Mouse (Mus musculus): ENCODE results near the gene Cr1l. TPM values are rescaled to one million over a fixed set of nuclear protein-coding genes. Genes with fewer than 3 reads are reported as not detected.

Gene Cr1l
- total RNA-seq (2014; rRNA removed): 56.5 and 62.1 TPM in 2 replicates
- polyA plus RNA-seq (2015; fragmentation: Nextera tagmentation; extraction: Ambion mirVana): 42.9 and 44.5 TPM in 2 replicates

- ATAC-seq (peak; percentile 99), DNase-seq (peak; percentile 93)
- Histone ChIP-seq H3K36me3 (ENCODE audit: insufficient read depth) (no peaks in the 10 kb centered on the region), H3K4me3 (ENCODE audit: low read depth, low read length) (peak within 1 kb of the TSS; percentile 55), H3K27me3 (ENCODE audit: insufficient read depth, low read length) (no peaks in the 10 kb centered on the region), H3K4me1 (ENCODE audit: insufficient read depth) (0 out of 2 replicates have a peak, but pooled peaks cover 6% of the 10 kb centered on the region), H3K4me2 (ENCODE audit: low read depth) (peak within 1 kb of the TSS; percentile 52), H3K9me3 (ENCODE audit: low read length) (no peaks in the 10 kb centered on the region), H3K27ac (ENCODE audit: low read depth, low read length) (peak within 1 kb of the TSS; percentile 95), H3K9ac (peak within 1 kb of the TSS; percentile 83)
- under 1% methylated on average over 31 of the region's 31 CpGs for WGBS
- peak; percentile 85 for TF ChIP-seq CTCF (IDR thresholded peaks at IDR 0.05; ENCODE audit: low read depth)
Measured at GRCm38 (mm10) chr1:195130953-195131674, at the start of gene Cr1l. Cr1l (minus strand) TSS chr1:195131586.

GRCm38 (mm10) chr1:195175980-195176931 lies 44.9 kb upstream of the Cr1l start, which contains the start of gene Cr2:
Cr2 (minus strand) TSS chr1:195176716.
- Histone ChIP-seq H3K27me3 (ENCODE audit: insufficient read depth, low read length) (no peaks in the 10 kb centered on the region), H3K27ac (ENCODE audit: low read depth, low read length) (no peak within 1 kb of the TSS), H3K9ac (peak within 1 kb of the TSS; percentile 43), H3K4me3 (ENCODE audit: low read depth, low read length) (peak within 1 kb of the TSS; percentile 36), H3K4me1 (ENCODE audit: insufficient read depth) (no peaks in the 10 kb centered on the region), H3K9me3 (ENCODE audit: low read length) (no peaks in the 10 kb centered on the region), H3K4me2 (ENCODE audit: low read depth) (peak within 1 kb of the TSS; percentile 59), H3K36me3 (ENCODE audit: insufficient read depth) (no peaks in the 10 kb centered on the region)
- DNase-seq (peak; percentile 77), ATAC-seq (peak; percentile 100)
- TF ChIP-seq CTCF (IDR thresholded peaks at IDR 0.05; ENCODE audit: low read depth): peak; percentile 66
- WGBS: 8% methylated on average over 20 of the region's 20 CpGs

GRCm38 (mm10) chr1:195164996-195165755 lies 33.8 kb upstream of the Cr1l start:
- Histone ChIP-seq H3K4me1 (ENCODE audit: insufficient read depth) (no peaks in the 10 kb centered on the region), H3K9me3 (ENCODE audit: low read length) (no peaks in the 10 kb centered on the region), H3K4me2 (ENCODE audit: low read depth) (no peak overlapping the region), H3K4me3 (ENCODE audit: low read depth, low read length) (no peak overlapping the region), H3K36me3 (ENCODE audit: insufficient read depth) (no peaks in the 10 kb centered on the region), H3K27me3 (ENCODE audit: insufficient read depth, low read length) (no peaks in the 10 kb centered on the region), H3K9ac (no peak overlapping the region), H3K27ac (ENCODE audit: low read depth, low read length) (no peak overlapping the region)
- whole genome bisulfite sequencing: 85% methylated on average over 9 of the region's 9 CpGs
- DNase-seq: no peak
- no peak for ATAC-seq
- TF ChIP-seq CTCF (IDR thresholded peaks at IDR 0.05; ENCODE audit: low read depth): no peak

GRCm38 (mm10) chr1:195132070-195132469 lies 684 bp upstream of the Cr1l start:
- DNase-seq: peak; percentile 17
- no peak for ATAC-seq
- peak overlapping the region; percentile 95; the same call in 1 of the 2 replicates for H3K27ac ChIP-seq (ENCODE audit: low read depth, low read length)

GRCm38 (mm10) chr1:195131675-195132015 lies 259 bp upstream of the Cr1l start:
- no peaks in the 10 kb centered on the region for H3K27me3 ChIP-seq (ENCODE audit: insufficient read depth, low read length)
- 22% methylated on average over 4 of the region's 4 CpGs for WGBS
- 0 out of 2 replicates have a peak, but pooled peaks cover 6% of the 10 kb centered on the region for H3K4me1 ChIP-seq (ENCODE audit: insufficient read depth)
- no peaks in the 10 kb centered on the region for H3K36me3 ChIP-seq (ENCODE audit: insufficient read depth)
- H3K27ac ChIP-seq (ENCODE audit: low read depth, low read length): peak overlapping the region; percentile 95
- ATAC-seq: no peak
- peak overlapping the region; percentile 52 for H3K4me2 ChIP-seq (ENCODE audit: low read depth)
- peak overlapping the region; percentile 55 for H3K4me3 ChIP-seq (ENCODE audit: low read depth, low read length)
- no peak for DNase-seq
- no peak for TF ChIP-seq CTCF (IDR thresholded peaks at IDR 0.05; ENCODE audit: low read depth)
- no peaks in the 10 kb centered on the region for H3K9me3 ChIP-seq (ENCODE audit: low read length)
- H3K9ac ChIP-seq: peak overlapping the region; percentile 83

More at GRCm38 (mm10) chr1:195132070-195132469, 684 bp upstream of the Cr1l start:
- Histone ChIP-seq H3K9me3 (ENCODE audit: low read length) (no peaks in the 10 kb centered on the region), H3K9ac (no peak overlapping the region), H3K4me2 (ENCODE audit: low read depth) (peak overlapping the region; percentile 52), H3K4me1 (ENCODE audit: insufficient read depth) (0 out of 2 replicates have a peak, but pooled peaks cover 6% of the 10 kb centered on the region), H3K36me3 (ENCODE audit: insufficient read depth) (no peaks in the 10 kb centered on the region), H3K4me3 (ENCODE audit: low read depth, low read length) (peak overlapping the region; percentile 55; the same call in 1 of the 2 replicates), H3K27me3 (ENCODE audit: insufficient read depth, low read length) (no peaks in the 10 kb centered on the region)
- TF ChIP-seq CTCF (IDR thresholded peaks at IDR 0.05; ENCODE audit: low read depth): no peak
- 40% methylated on average over 3 of the region's 3 CpGs for WGBS

GRCm38 (mm10) chr1:195130479-195130878 lies 907 bp downstream of the Cr1l start:
- DNase-seq: no peak
- TF ChIP-seq CTCF (IDR thresholded peaks at IDR 0.05; ENCODE audit: low read depth): no peak
- WGBS: 4% methylated on average over 2 of the region's 2 CpGs
- Histone ChIP-seq H3K4me3 (ENCODE audit: low read depth, low read length) (peak overlapping the region; percentile 55), H3K9me3 (ENCODE audit: low read length) (no peaks in the 10 kb centered on the region), H3K27me3 (ENCODE audit: insufficient read depth, low read length) (no peaks in the 10 kb centered on the region), H3K9ac (peak overlapping the region; percentile 83), H3K4me1 (ENCODE audit: insufficient read depth) (0 out of 2 replicates have a peak, but pooled peaks cover 6% of the 10 kb centered on the region), H3K36me3 (ENCODE audit: insufficient read depth) (no peaks in the 10 kb centered on the region), H3K27ac (ENCODE audit: low read depth, low read length) (peak overlapping the region; percentile 95), H3K4me2 (ENCODE audit: low read depth) (peak overlapping the region; percentile 52)
- ATAC-seq: peak; percentile 16; the same call in 1 of the 2 replicates

Measured in forebrain, postnatal 0 days (tissue).